Mouse (Mus musculus) thymus, adult 2 months (tissue): ENCODE measurements at regions not wholly inside any gene's neighbourhood (a gene's known extent, or its start where the extent isn't known, plus 50 kb on each side); places are given as distances from the start of the nearest gene placed in this dataset.

Source experiments
- CTCF ChIP-seq: fragments of 200-500 bp; IDR thresholded peaks from 2 replicates; pipeline ENCODE4 v1.5.1; 2012; ENCODE audit warnings: mild to moderate bottlenecking, control low read depth, low read length, moderate library complexity, borderline replicate concordance; ENCODE audit not compliant: control insufficient read depth, poor library complexity, insufficient read depth; ENCODE audit errors: extremely low read depth
- POLR2A ChIP-seq: fragments of 200-500 bp; IDR thresholded peaks from 2 replicates; pipeline ENCODE4 v1.6.1; 2012; ENCODE audit warnings: mild to moderate bottlenecking, low read length, control low read depth, moderate library complexity; ENCODE audit not compliant: control insufficient read depth, poor library complexity, insufficient read depth; ENCODE audit errors: extremely low read depth

GRCm38 (mm10) chr7:128910134-128910533 lies 165.4 kb downstream of the Sec23ip start:
- no peak for TF ChIP-seq CTCF
- no peak for TF ChIP-seq POLR2A
